Mouse (Mus musculus) E14TG2a.4 (cell line): ENCODE measurements at regions not wholly inside any gene's neighbourhood (a gene's known extent, or its start where the extent isn't known, plus 50 kb on each side); places are given as distances from the start of the nearest gene placed in this dataset.

Experiments used
- CTCF ChIP-seq: conservative IDR thresholded peaks from 2 replicates; pipeline ENCODE4 v1.5.1; 2014; ENCODE audit warnings: low read length
- NANOG ChIP-seq: IDR thresholded peaks from 2 replicates; pipeline ENCODE4 v1.6.1; 2014; ENCODE audit warnings: borderline replicate concordance, low read length, mixed read lengths
- POU5F1 ChIP-seq: IDR thresholded peaks from 2 replicates; pipeline ENCODE4 v1.6.1; 2014; ENCODE audit warnings: low read length, borderline replicate concordance

DNA sequence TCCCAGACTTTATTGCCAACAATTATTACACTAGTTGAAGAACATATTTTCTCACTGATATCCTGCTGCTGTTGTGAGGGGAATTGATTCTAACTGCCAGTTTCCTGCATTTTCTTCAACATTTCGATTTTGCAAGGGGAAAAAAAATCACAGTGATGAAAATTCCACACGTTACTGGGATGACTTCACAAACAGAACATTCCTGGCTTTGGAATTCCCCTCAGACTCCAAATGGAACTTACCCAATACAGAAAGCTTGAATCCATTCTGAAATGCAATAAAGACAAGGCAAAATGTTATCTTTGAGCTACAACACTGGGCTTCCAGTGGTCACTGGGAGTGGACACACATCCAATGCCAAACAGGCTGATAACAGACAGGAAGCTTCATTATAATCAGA lies 546.7 kb upstream of the Jag1 start:
- TF ChIP-seq CTCF, result no peak
- TF ChIP-seq POU5F1, result no peak
- no peak for TF ChIP-seq NANOG
